Mouse (Mus musculus): ENCODE measurements around the gene Scarb1. TPM values are rescaled to one million over a fixed set of nuclear protein-coding genes. Genes with fewer than 3 reads are reported as not detected.

Gene Scarb1
- total RNA-seq, 2 experiments from 2014 or later: 26.6 to 34.7 TPM

DNA sequence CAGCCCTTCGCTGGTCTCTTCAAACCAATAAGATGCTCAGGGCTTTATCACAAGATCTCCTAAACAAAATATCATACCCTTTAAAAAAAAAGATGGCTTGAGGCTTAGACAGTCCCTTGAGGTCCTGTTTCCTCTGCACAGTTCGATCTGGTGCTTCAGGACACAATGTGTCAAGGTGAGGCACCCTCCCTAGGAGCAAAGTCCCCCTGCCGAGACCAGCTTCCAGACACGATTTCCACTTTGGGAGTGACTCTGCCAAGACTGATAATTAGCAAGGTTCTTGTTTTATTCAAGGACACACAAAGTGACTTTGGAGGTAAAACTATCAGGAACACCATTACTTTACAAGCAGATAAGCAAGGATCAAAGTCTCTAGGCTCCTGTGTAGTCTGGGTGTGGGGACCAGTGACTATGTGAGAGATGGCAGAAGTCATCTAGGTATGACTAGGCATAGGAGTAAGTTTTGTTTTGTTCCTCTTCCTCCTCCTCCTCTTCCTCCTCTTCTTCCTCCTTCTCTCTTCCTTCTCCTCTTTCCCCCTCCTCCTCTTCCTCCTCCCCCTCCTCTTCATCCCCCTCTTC is 24.0 kb upstream of the Scarb1 start:
- no peak for DNase-seq

DNA sequence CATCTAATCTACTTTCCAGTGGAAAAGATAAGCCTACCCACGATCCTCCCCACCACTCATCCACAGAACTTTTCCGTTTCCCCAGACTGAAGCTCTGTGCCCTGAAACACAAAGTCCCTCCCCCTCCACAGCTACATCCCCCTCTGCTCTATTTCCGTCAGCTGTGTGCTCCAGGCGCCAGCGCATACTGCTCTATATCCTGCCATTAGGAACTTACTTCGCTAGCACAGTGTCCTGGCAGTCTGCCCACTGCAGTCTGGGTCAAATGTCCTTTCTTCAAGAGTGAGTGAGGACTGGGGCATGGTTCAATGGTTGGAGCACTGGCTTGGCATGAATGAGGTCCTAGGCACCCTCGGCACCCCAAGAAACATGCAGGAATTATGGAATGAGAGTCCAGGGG is 23.0 kb upstream of the Scarb1 start:
- peak; percentile 38 to 62 for DNase-seq

DNA sequence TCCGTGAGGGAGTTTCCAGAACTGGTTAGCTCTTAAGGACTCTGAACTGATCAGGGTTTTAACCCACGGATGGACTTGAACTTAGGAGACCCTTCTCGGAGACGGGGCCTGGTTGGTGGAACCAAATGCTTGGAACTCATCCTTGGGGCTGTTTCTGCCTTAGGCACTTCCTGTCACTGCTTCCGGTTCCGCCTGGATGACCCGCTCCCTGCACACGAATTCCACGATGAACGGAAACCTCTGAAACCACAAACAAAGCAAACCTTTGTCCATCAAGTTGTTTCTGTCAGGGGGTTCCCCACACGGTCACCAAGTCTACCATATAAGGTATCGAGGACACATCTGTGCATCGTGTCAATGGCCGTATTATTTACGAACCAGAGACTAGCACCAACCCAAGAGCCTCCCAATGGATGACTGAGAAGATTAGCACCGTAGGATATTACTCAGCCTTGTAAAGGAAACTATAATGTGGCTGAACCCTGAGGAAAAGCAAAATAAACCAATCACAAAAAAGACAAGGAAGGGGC is 20.2 kb upstream of the Scarb1 start:
- no peak for DNase-seq

DNA sequence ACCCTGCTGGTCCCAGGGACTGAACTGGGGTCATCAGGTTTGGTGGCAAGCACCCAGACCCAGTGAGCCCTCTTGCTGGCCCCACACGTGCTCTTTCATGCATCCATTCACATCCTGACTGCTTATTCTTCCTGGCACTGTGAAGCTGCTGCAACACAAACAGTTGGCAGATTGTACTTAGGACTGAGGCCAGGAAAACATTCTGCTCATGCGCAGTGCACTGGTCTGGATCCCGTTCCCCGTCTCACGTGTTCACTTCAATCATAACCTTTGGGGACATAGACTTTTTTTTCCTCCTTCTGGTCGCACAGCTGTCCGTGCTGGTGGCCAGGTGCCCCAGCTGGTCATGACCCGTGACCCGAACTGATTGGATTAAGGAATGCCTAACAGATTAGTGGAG is 19.7 kb upstream of the Scarb1 start:
- peak; percentile 50 to 51 for DNase-seq

DNA sequence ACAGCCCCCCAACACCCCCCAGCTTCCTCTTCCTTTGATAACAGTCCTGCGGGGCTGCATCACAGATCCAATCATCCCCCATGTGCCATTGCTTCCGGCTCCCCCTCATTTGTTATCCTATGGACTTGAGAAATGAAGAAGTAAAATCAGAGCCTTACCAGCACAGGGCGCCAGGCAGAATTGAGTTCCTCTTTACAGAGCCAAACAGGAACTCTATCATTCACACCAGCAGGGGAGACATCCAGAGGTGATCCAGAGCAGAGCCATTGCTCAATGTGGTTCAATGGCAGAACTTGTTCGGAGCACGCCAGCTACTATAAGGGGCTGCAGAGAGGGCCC is 17.3 kb upstream of the Scarb1 start:
- DNase-seq: peak; percentile 28 to 53

DNA sequence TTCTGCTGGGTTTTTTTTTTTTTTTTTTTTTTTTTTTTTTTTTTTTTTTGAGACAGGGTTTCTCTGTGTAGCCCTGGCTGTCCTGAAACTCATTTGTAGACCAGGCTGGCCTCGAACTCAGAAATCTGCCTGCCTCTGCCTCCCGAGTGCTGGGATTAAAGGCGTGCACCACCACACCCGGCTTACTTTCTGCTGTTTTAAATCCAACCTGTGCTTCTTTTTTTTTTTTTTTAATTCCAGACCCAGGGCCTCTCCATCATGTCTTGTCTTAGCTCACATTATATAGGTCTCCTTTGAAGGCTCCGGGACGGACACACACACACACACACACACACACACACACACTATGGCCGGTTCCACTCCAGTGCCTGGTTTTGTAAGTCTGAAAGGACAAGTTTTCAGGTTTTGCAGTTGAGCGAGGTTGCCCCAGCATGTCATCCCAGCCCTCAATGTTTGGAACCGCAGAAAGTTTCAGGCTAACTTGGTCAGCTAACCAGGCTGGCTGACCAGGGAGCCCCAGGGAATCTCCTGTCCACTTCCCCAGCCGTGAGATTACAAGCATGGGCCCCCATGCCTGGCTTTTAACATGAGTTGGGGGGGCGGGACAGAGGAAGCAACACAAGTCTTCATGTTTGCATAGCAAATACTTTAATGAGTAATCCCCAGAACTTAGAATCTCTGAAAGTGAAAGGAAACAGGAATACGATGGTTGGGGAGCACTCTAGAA is 16.8 kb upstream of the Scarb1 start:
- no peak for DNase-seq

DNA sequence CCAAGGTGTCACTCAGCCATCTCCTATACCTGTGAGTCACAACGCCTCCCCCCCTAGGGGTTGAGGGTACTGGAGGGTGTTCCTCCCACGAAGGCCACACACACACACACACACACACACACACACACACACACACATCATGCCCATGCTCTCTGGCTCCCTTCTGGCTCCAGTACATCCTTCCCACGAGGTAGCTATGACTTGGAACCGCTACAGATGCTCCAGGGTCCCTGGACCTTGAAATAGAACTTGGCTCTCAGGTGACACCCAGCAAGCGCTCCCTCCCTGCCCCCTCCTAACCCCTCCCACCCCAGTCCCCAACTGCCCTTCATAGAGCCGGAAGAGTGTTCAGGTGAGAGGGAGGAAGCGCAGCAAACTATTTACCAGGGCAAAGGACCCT is 14.8 kb upstream of the Scarb1 start:
- DNase-seq: no peak

DNA sequence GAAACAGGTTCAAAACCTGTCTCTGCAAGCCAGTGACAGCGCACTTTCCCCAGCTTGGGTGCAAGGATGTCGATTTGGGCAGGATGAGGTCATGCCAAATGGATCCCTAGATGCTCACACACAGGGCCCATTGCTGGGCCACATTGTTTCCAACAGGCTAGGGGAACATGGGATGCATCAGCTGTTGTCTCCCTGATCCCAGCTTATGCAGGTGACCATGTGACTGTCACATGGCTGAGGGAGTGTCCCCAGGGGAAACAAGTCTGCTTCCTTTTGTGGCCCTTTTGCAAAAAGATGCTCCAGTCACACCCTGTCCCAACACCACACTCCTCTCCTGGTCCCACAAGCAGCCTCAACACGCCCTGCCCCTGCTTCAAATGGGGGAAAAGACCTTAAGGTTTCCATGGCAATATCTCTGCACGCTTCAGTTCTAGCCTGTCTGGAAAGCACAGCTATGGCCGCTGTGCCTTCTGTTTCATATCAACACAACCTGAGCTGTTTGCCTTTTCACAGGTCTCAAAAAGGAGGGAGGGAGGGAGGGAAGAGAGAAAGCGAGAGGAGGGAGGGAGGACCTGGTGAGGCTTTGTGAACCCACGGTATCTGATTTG is 14.1 kb upstream of the Scarb1 start:
- DNase-seq: no peak

DNA sequence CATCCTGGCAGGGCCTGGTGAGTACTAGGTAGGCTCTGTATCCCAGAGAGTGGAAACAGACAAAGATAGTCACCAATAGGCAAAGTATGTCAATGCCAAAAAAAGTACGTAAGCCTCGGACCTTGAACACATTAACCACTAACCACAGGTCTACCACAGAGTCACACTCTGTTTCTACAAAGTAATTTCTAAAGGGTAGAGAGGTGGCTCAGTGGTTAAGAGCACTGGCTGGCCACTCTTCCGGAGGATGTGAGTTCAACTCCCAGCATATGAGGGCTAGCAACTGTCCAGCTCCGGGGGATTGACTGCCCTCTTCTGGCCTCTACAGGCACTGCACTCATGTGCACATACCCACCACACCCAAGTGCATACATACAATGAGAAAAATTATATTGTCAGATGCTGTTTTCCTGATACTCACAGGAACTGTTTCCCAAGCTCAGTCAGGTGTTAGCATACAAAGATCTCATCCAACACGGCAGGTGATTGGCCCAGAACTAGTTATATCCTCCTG is 11.9 kb upstream of the Scarb1 start:
- DNase-seq: no peak

DNA sequence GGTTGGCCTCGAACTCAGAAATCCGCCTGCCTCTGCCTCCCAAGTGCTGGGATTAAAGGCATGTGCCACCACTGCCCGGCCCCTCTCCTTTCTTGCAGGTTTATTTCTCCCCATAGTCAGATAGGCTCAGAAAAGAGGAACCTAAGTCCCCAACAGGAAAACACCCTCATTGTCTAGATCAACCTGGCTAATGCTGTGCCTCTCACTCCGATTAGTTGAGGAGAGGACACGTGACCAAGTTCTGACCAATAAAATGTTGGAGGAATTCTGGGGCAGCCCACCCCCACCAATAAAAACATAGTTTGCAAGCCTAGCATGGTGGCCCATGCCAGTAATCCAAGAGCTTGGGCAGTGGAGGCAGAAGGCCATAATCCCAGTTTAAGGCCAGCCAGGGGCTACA is 11.0 kb upstream of the Scarb1 start:
- no peak for DNase-seq

DNA sequence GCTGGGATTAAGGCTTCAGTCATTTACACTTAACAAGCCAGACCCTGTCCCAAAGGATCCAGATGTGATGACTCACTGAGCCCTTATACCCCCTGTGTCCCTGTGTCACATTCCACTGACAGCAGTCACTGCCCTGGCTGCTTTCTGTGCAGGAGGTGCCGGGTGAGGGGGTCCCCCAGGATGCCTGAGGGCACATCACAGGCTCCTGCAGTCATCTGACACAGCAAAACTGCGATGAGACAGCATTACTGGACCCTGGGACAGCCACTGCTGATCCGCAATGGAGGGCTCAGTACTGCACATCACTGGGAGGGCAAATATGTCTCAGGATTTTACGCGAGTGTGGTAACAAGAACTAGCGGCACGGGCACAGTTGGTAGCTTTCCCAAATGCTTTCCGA is 10.2 kb upstream of the Scarb1 start:
- no peak for DNase-seq

DNA sequence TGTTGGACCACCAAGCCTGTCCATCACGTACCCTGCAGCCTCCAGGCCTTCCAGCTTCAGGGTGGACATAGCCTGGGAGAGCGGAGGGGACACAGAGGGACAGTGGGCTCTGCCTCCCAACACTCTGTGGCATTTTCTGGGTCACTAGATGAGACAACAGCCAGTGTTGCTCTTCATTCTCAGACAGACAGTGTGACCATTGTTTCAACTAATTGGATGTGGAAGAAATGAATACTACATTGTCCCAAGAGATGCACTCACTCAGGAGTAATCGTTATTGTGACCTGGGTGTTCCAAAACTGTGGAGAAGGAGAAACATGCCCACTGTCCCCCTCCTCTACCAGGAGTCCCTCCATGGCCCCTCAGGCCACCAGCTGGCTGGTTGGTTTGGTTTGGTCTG is 8.5 kb upstream of the Scarb1 start:
- no peak for DNase-seq

DNA sequence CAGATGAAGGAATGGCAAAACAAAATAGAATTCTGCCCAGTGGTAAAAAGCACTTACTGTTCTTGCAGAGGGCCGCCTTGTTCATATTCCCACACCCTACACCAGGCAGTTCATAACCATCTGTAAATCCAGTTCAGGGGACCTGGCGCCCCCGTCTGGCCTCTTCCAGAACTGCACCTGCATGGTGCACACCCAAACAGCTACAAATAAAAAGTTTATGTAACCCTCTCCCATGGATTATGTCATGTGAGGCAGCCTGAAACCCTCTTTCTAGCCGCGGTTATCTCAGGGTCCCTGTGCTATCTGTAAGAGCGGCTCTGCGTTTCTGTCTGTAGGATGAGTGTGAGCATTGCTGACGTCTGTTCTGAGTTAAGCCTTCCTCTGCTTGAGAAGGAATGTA is 7.6 kb upstream of the Scarb1 start:
- peak; percentile 35 to 72 for DNase-seq

DNA sequence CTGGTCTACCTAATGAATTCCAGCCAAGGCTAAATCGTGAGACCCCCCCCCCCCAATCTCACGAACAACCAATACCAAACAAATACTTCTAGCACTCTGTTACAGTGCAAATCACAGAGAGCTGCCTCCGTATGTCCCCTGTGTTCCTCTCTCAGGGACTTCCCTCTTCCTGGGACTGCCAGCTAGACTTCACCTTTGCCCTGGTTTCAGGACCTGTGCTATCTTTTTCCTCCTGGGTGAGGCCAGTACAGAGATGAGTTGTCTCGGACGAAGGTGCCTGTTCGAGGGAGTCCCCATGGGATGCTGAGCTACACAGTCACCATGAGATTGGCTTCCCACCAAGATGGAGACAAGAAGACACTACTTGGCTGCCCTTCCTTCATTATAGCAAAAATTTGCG is 7.2 kb upstream of the Scarb1 start:
- DNase-seq: peak in 1 of 2 experiments; percentile 29

DNA sequence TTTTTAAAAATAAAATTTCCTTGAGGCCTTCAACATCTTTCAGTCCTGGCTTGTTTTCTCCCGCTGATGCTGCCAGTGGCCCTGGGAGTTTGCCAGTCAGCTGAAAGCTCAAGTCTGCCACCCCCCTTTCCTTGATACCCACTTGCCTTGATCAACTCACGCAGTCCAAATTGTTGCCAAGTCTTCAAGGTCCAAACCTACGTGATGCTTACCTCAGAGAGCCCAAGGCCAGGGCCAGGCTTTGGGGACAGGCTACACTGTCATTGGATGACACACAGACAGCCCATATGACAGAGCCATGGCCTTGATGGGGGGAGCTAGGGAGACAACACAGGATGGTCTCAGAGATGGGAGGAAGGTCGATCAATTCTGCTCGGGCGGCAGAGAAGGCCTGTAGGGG is 3.4 kb upstream of the Scarb1 start:
- DNase-seq: no peak

DNA sequence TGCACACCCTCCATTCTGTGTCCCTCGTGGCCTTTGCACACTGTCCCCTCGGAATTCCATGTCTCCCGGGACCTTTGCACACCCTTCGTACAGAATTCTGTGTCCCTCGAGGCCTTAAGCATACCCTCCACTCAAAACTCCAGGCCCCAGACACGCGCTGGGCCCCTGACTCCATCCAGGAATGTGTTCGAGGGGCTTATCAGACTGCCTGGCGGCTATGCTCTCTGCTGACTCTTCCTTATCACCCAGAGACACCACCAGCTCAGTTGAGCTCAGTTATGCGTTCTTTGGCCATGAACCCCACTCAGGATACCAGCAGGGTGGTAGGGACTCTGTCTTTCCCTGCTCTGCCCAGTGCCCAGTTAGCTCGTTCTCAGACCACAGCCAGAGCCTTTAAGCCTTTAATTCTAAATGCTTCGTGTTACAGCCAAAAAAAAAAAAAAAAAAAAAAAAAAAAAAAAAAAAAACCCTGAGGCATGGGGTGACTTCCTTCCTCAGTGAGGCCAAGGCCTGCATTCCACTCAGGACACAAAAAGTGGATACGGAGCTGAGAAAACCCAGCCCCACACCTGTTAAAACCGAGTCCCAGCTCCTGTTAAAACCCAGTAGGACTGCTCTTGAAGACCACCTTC is 681 bp upstream of the Scarb1 start:
- DNase-seq: no peak

DNA sequence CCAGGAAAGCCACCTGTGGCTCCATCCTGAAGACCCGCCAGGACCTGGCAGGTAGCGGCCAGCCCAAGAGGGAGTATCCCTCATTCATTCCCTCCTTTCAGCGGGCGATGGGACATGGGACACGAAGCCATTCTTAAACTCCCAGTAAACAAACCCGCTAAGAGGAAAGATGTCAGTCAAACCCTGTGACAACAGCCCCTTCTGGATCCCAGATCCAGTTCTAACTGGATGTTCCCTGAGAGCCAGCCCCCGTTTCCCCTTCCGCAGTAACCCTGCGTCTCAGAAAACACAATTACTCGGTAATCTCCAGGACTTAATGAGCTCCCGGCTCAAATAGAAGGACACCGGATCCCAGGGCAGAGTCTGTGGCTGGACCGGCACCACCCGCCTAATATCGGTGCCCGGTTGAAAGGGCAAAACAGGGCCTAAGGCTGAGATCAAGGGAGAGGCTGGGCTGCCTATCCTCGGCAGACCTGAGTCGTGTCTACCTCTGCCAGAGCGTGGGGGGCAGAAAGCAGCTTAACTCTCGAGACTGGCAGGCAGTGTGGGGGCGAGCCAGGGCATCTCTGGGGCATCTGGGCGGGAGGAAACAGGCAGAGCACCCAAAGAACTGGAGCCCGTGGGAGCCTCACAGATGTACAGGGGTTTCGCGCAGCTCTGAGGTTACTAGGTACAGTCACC is 903 bp downstream of the Scarb1 start:
- peak; percentile 45 for DNase-seq

DNA sequence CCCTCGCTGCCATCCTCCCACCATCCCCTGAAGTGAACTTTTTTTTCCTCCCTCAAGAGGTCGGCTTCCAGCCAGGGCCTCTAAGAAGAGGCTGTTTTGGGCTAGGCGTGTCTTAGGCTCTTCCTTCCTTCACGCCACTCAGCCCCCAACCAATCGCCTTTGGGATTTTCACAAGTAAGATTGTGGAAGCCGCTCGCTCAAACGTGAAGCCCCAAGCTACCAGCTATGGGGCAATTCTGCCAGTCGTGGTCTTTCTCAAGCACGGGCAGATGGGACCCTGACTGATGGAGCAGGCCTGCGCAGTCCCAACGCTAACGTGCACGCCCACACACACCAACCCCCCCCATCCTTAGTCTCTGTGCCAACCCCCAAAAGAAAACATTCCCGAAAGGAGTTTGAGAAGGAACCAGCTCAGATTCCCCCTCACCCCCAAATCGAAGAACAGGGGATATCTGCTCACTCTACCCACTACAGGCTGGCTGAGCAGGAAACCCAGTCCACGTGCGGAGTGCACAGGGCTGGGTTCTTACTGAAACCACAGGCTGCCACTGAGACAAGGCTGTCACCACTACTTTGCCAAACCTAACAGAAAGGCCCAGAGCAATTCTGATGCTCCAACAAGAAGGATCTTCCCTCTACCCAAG is 1.7 kb downstream of the Scarb1 start:
- peak; percentile 64 to 69 for DNase-seq

DNA sequence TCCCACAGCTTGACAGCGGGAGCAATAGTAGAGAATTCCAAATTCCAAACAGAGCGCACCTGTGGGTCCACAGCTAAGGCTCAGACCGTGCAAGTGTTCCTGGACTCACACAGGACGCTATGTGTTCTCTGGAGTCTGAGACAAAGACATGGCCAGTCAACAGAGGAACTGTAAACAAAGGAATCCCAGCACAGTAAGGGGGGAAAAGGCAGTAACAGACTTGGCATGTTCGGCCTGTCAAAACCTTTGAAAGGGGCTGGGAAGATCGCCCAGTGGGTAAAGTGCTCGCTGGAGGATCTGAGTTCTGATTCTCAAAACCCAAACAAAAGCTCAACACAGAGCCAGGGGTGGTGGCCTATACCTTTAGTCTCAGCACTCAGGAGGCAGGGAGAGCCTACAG is 3.4 kb downstream of the Scarb1 start:
- DNase-seq: no peak

DNA sequence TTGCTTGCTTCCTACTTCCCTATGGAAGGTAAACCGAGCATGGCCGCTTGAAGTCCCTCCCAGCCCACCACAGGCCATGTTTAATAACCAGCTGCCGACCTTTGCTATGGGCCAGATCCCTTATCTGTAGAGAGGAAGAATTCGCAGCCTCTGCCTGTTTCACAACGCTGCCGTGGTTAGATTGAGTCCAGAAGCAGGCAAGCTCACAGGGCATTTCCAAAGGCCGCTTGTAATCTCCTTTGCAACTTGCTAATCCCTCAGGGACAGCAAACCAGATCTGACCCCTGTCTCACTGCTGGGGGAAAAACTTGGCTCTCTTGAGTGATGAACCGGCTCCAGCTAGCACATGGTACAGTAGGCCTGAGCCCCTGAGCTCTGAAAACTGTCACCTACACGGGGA is 3.9 kb downstream of the Scarb1 start:
- no peak for DNase-seq

DNA sequence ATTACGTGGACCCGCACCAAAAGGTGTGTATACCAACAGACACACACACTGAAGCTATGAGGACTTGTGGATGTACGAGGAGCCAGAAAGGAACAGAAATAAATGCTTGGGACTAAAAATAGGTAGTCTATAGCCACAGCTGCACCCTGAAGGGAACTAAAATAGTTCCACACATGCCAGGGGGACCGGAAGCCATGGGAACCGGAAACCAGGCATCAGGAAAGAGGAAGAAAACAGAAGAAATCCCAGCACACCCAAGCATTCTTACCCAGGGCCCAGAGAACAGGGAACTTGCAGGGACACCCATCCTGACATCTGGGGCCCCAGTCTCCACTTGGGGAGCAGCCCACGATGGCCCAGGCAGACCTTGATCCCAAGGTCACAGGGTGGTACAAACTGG is 7.9 kb downstream of the Scarb1 start:
- DNase-seq: peak; percentile 38 to 73

DNA sequence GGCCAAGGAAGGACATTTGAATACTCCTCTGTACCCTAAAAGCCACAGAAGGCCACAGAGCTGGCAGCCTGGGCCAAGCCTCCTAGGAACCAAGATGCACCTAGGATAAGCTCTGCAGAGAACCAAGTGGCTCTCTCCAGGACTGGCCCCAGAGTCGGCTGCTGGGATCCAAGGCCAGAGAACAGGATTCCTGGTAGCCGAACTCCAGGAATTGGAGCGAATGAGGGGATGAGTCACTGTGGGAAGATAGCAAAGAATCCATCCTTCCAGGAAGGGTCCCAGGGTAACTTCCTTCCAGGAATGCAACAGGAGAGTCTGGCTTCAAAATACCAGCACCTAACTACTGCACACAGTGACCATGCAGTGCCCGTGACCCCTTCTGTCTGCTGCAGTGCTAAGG is 8.6 kb downstream of the Scarb1 start:
- DNase-seq: no peak
